Mouse (Mus musculus): ENCODE results near the gene Ccdc27.
A peak's percentile ranks its signal among the peaks of the same experiment; 100 is the strongest.

Gene Ccdc27

GRCm38 (mm10) chr4:154025641-154026440, 16.6 kb downstream of the Ccdc27 start, which contains the start of gene Smim1:
Smim1 (minus strand) TSS chr4:154026230.
- DNase-seq (ENCODE audit: low read depth, low spot score): peak; percentile 80

- DNase-seq (ENCODE audit: low read depth, low spot score): no peak
These were observed 17.6 kb downstream of the Ccdc27 start for GRCm38 (mm10) chr4:154024729-154025521.

- no peak for DNase-seq (ENCODE audit: low read depth, low spot score)
These were observed 18.5 kb downstream of the Ccdc27 start for GRCm38 (mm10) chr4:154023754-154024601.

GRCm38 (mm10) chr4:154022844-154023243, 19.6 kb downstream of the Ccdc27 start:
- DNase-seq (ENCODE audit: low read depth, low spot score): no peak

- DNase-seq (ENCODE audit: low read depth, low spot score): peak; percentile 65
These were observed 20.1 kb downstream of the Ccdc27 start for GRCm38 (mm10) chr4:154022407-154022806.

GRCm38 (mm10) chr4:154021432-154021831, 21.0 kb downstream of the Ccdc27 start:
- DNase-seq (ENCODE audit: low read depth, low spot score): no peak

GRCm38 (mm10) chr4:154019571-154019970, 22.9 kb downstream of the Ccdc27 start:
- peak; percentile 63 for DNase-seq (ENCODE audit: low read depth, low spot score)

- no peak for DNase-seq (ENCODE audit: low read depth, low spot score)
These were observed 27.0 kb downstream of the Ccdc27 start for GRCm38 (mm10) chr4:154015476-154015875.

- peak; percentile 43 for DNase-seq (ENCODE audit: low read depth, low spot score)
These were observed 30.2 kb downstream of the Ccdc27 start for GRCm38 (mm10) chr4:154012132-154012882.

GRCm38 (mm10) chr4:154011646-154012089, 30.8 kb downstream of the Ccdc27 start, which contains the start of gene Lrrc47:
Lrrc47 (plus strand) TSS chr4:154011731.
- peak; percentile 79 for DNase-seq (ENCODE audit: low read depth, low spot score)

GRCm38 (mm10) chr4:154010907-154011645, 31.4 kb downstream of the Ccdc27 start:
- no peak for DNase-seq (ENCODE audit: low read depth, low spot score)

GRCm38 (mm10) chr4:154007759-154008158, 34.7 kb downstream of the Ccdc27 start:
- DNase-seq (ENCODE audit: low read depth, low spot score): no peak

GRCm38 (mm10) chr4:154006264-154006663, 36.2 kb downstream of the Ccdc27 start:
- no peak for DNase-seq (ENCODE audit: low read depth, low spot score)

GRCm38 (mm10) chr4:154005488-154005887, 37.0 kb downstream of the Ccdc27 start:
- DNase-seq (ENCODE audit: low read depth, low spot score): no peak

GRCm38 (mm10) chr4:153993505-153993904, 49.0 kb downstream of the Ccdc27 start:
- DNase-seq (ENCODE audit: low read depth, low spot score): peak; percentile 34

- no peak for DNase-seq (ENCODE audit: low read depth, low spot score)
These were observed 49.8 kb downstream of the Ccdc27 start for GRCm38 (mm10) chr4:153992715-153993114.

- no peak for DNase-seq (ENCODE audit: low read depth, low spot score)
These were observed 62.0 kb downstream of the Ccdc27 start for GRCm38 (mm10) chr4:153980470-153980869.

- no peak for DNase-seq (ENCODE audit: low read depth, low spot score)
These were observed 63.2 kb downstream of the Ccdc27 start for GRCm38 (mm10) chr4:153979243-153979642.

All from 3T3-L1 (cell line).